12 mouse cellular contexts compared by ENCODE assay signal in genomic region chr7:125820233-125820632, GRCm38 (mm10).
DNase-seq lines count a peak whose midpoint lies in the region; ATAC-seq lines count a peak whose summit lies in the region.
"Had no signal": no experiment of that assay in that cellular context is flagged by ENCODE, and none has a peak within 500 bp of the region (broad histone marks: within the 10 kb centered on the region; RNA-seq: fewer than 3 reads in every experiment).

No protein-coding gene starts in this region.

- 66% methylated on average over 2 of the region's 2 CpGs for WGBS in hindbrain, embryonic 16.5 days
- 59% methylated on average over 2 of the region's 2 CpGs for WGBS in hindbrain, embryonic 13.5 days

- DNase-seq in cerebellum, adult 9-10 months: peak; percentile 27
- no peak for DNase-seq in cerebellum, postnatal 10 days
- DNase-seq in 3T3-L1 (ENCODE audit: low read depth, low spot score): peak; percentile 32
- peak; percentile 5 for DNase-seq in induced T-regulatory cell, adult 2 months (ENCODE audit: low read depth)
- DNase-seq in testis, postnatal 10 days (ENCODE audit: low spot score): no peak
- no peak for DNase-seq in urinary bladder, adult 18-20 months (ENCODE audit: low spot score in 2 of 2)
- DNase-seq: kidney, postnatal 25 days; liver, embryonic 13.5 days had no signal

- H3K9ac ChIP-seq in hindbrain, embryonic 16.5 days (ENCODE audit: low read depth, low read length): no peak overlapping the region
- no peak overlapping the region for H3K9ac ChIP-seq in hindbrain, embryonic 13.5 days
- H3K9ac ChIP-seq: forebrain, embryonic 13.5 days; liver, embryonic 13.5 days; midbrain, embryonic 15.5 days had no signal

- no peak overlapping the region for H3K27ac ChIP-seq in hindbrain, embryonic 16.5 days (ENCODE audit: low read depth, low read length)
- H3K27ac ChIP-seq in hindbrain, embryonic 13.5 days: no peak overlapping the region
- H3K27ac ChIP-seq: forebrain, embryonic 13.5 days; liver, embryonic 13.5 days; midbrain, embryonic 15.5 days had no signal

- H3K4me2 ChIP-seq in hindbrain, embryonic 16.5 days (ENCODE audit: low read length): no peak overlapping the region
- H3K4me2 ChIP-seq in hindbrain, embryonic 13.5 days: no peak overlapping the region
- H3K4me2 ChIP-seq: forebrain, embryonic 13.5 days; liver, embryonic 13.5 days; midbrain, embryonic 15.5 days had no signal

- peaks cover 2% of the 10 kb centered on the region; the same call in 1 of the 2 replicates for H3K4me1 ChIP-seq in hindbrain, embryonic 16.5 days (ENCODE audit: control insufficient read depth, insufficient read depth, low read depth, low read length)
- H3K4me1 ChIP-seq in hindbrain, embryonic 13.5 days (replicated peaks): peaks cover 30% of the 10 kb centered on the region
- H3K4me1 ChIP-seq: liver, embryonic 13.5 days had no signal

- H3K36me3 ChIP-seq in hindbrain, embryonic 16.5 days (ENCODE audit: control insufficient read depth, insufficient read depth, low read length): no peaks in the 10 kb centered on the region
- peaks cover 9% of the 10 kb centered on the region; the same call in 1 of the 2 replicates for H3K36me3 ChIP-seq in hindbrain, embryonic 13.5 days
- H3K36me3 ChIP-seq: liver, embryonic 13.5 days; midbrain, embryonic 15.5 days had no signal

- no peaks in the 10 kb centered on the region for H3K27me3 ChIP-seq in hindbrain, embryonic 16.5 days (replicated peaks; ENCODE audit: control insufficient read depth, insufficient read depth, low read length)
- no peaks in the 10 kb centered on the region for H3K27me3 ChIP-seq in hindbrain, embryonic 13.5 days
- H3K27me3 ChIP-seq: forebrain, embryonic 13.5 days; liver, embryonic 13.5 days; midbrain, embryonic 15.5 days had no signal

- H3K9me3 ChIP-seq in hindbrain, embryonic 16.5 days (ENCODE audit: control insufficient read depth, low read length): no peaks in the 10 kb centered on the region
- H3K9me3 ChIP-seq in hindbrain, embryonic 13.5 days: no peaks in the 10 kb centered on the region
- H3K9me3 ChIP-seq: forebrain, embryonic 13.5 days; liver, embryonic 13.5 days; midbrain, embryonic 15.5 days had no signal

- 0 out of 2 replicates have a peak, but pooled peaks have one; percentile 29 for ATAC-seq in hindbrain, embryonic 16.5 days
- no peak for ATAC-seq in hindbrain, embryonic 13.5 days (ENCODE audit: low FRiP score)
- ATAC-seq: forebrain, embryonic 13.5 days; midbrain, embryonic 15.5 days had no signal

- H3K4me3 ChIP-seq in hindbrain, embryonic 16.5 days (ENCODE audit: low read length): no peak overlapping the region
- H3K4me3 ChIP-seq in hindbrain, embryonic 13.5 days: no peak overlapping the region
- H3K4me3 ChIP-seq: forebrain, embryonic 13.5 days; liver, embryonic 13.5 days; midbrain, embryonic 15.5 days had no signal

Comparison
In these comparisons a context has a peak if more than half of its experiments do, and no peak if none do; other contexts are left out.
1. DNase-seq: peak in cerebellum, adult 9-10 months (single experiment), 3T3-L1 (single experiment) and induced T-regulatory cell, adult 2 months (single experiment); none in cerebellum, postnatal 10 days (0 of 2), testis, postnatal 10 days (single experiment) and urinary bladder, adult 18-20 months (0 of 2).